Mouse (Mus musculus): ENCODE results near the gene Msrb3. TPM values are rescaled to one million over a fixed set of nuclear protein-coding genes. Genes with fewer than 3 reads are reported as not detected.

Msrb3 gene
- polyA plus RNA-seq, 1 experiment: 3.9 TPM

- H3K4me1 ChIP-seq (ENCODE audit: control insufficient read depth, insufficient read depth, insufficient read length, low read length): no peaks in the 10 kb centered on the region
- H3K27me3 ChIP-seq (ENCODE audit: control insufficient read depth, insufficient read depth, low read length): no peaks in the 10 kb centered on the region
- no peak overlapping the region for H3K4me3 ChIP-seq (ENCODE audit: low read depth, low read length)
- 83% methylated on average over 3 of the region's 3 CpGs for WGBS
- no peaks in the 10 kb centered on the region for H3K36me3 ChIP-seq (ENCODE audit: control insufficient read depth, insufficient read depth, low read length)
- TF ChIP-seq CTCF (IDR thresholded peaks at IDR 0.05; ENCODE audit: extremely low read depth, insufficient read length, insufficient replicate concordance, low read depth, low read length): no peak
- TF ChIP-seq POLR2A (IDR thresholded peaks at IDR 0.05; ENCODE audit: low read depth, low read length): no peak
- no peak overlapping the region for H3K27ac ChIP-seq (ENCODE audit: insufficient read depth, low read depth, low read length)
Measured at GRCm38 (mm10) chr10:120767418-120767817, 131.5 kb downstream of the Msrb3 start.

- TF ChIP-seq CTCF (IDR thresholded peaks at IDR 0.05; ENCODE audit: extremely low read depth, insufficient read length, insufficient replicate concordance, low read depth, low read length) (no peak), POLR2A (IDR thresholded peaks at IDR 0.05; ENCODE audit: low read depth, low read length) (no peak)
- H3K4me3 ChIP-seq (ENCODE audit: low read depth, low read length): no peak overlapping the region
- no peaks in the 10 kb centered on the region for H3K36me3 ChIP-seq (ENCODE audit: control insufficient read depth, insufficient read depth, low read length)
- no peaks in the 10 kb centered on the region for H3K27me3 ChIP-seq (ENCODE audit: control insufficient read depth, insufficient read depth, low read length)
- no peaks in the 10 kb centered on the region for H3K4me1 ChIP-seq (ENCODE audit: control insufficient read depth, insufficient read depth, insufficient read length, low read length)
- no peak overlapping the region for H3K27ac ChIP-seq (ENCODE audit: insufficient read depth, low read depth, low read length)
- 78% methylated on average over 11 of the region's 11 CpGs for WGBS
Measured at GRCm38 (mm10) chr10:120765398-120765797, 133.5 kb downstream of the Msrb3 start.

- 64% methylated on average over 13 of the region's 13 CpGs for WGBS
- no peaks in the 10 kb centered on the region for H3K4me1 ChIP-seq (ENCODE audit: control insufficient read depth, insufficient read depth, insufficient read length, low read length)
- TF ChIP-seq POLR2A (IDR thresholded peaks at IDR 0.05; ENCODE audit: low read depth, low read length): no peak
- no peak for TF ChIP-seq CTCF (IDR thresholded peaks at IDR 0.05; ENCODE audit: extremely low read depth, insufficient read length, insufficient replicate concordance, low read depth, low read length)
- H3K27ac ChIP-seq (ENCODE audit: insufficient read depth, low read depth, low read length): no peak overlapping the region
- H3K27me3 ChIP-seq (ENCODE audit: control insufficient read depth, insufficient read depth, low read length): no peaks in the 10 kb centered on the region
- no peak overlapping the region for H3K4me3 ChIP-seq (ENCODE audit: low read depth, low read length)
- no peaks in the 10 kb centered on the region for H3K36me3 ChIP-seq (ENCODE audit: control insufficient read depth, insufficient read depth, low read length)
Measured at GRCm38 (mm10) chr10:120763656-120764466, 135.0 kb downstream of the Msrb3 start.

GRCm38 (mm10) chr10:120762958-120763357 is 135.9 kb downstream of the Msrb3 start:
- Histone ChIP-seq H3K36me3 (ENCODE audit: control insufficient read depth, insufficient read depth, low read length) (no peaks in the 10 kb centered on the region), H3K4me3 (ENCODE audit: low read depth, low read length) (no peak overlapping the region), H3K4me1 (ENCODE audit: control insufficient read depth, insufficient read depth, insufficient read length, low read length) (no peaks in the 10 kb centered on the region), H3K27ac (ENCODE audit: insufficient read depth, low read depth, low read length) (no peak overlapping the region), H3K27me3 (ENCODE audit: control insufficient read depth, insufficient read depth, low read length) (no peaks in the 10 kb centered on the region)
- WGBS: 94% methylated on average over 12 of the region's 12 CpGs
- TF ChIP-seq POLR2A (IDR thresholded peaks at IDR 0.05; ENCODE audit: low read depth, low read length) (no peak), CTCF (IDR thresholded peaks at IDR 0.05; ENCODE audit: extremely low read depth, insufficient read length, insufficient replicate concordance, low read depth, low read length) (no peak)

GRCm38 (mm10) chr10:120760679-120761078 is 138.2 kb downstream of the Msrb3 start:
- Histone ChIP-seq H3K27me3 (ENCODE audit: control insufficient read depth, insufficient read depth, low read length) (no peaks in the 10 kb centered on the region), H3K27ac (ENCODE audit: insufficient read depth, low read depth, low read length) (no peak overlapping the region), H3K4me3 (ENCODE audit: low read depth, low read length) (no peak overlapping the region), H3K4me1 (ENCODE audit: control insufficient read depth, insufficient read depth, insufficient read length, low read length) (no peaks in the 10 kb centered on the region), H3K36me3 (ENCODE audit: control insufficient read depth, insufficient read depth, low read length) (no peaks in the 10 kb centered on the region)
- no peak for TF ChIP-seq CTCF (IDR thresholded peaks at IDR 0.05; ENCODE audit: extremely low read depth, insufficient read length, insufficient replicate concordance, low read depth, low read length)
- TF ChIP-seq POLR2A (IDR thresholded peaks at IDR 0.05; ENCODE audit: low read depth, low read length): no peak
- 84% methylated on average over 12 of the region's 12 CpGs for WGBS

- Histone ChIP-seq H3K4me3 (ENCODE audit: low read depth, low read length) (no peak overlapping the region), H3K4me1 (ENCODE audit: control insufficient read depth, insufficient read depth, insufficient read length, low read length) (no peaks in the 10 kb centered on the region), H3K27me3 (ENCODE audit: control insufficient read depth, insufficient read depth, low read length) (no peaks in the 10 kb centered on the region), H3K36me3 (ENCODE audit: control insufficient read depth, insufficient read depth, low read length) (no peaks in the 10 kb centered on the region), H3K27ac (ENCODE audit: insufficient read depth, low read depth, low read length) (no peak overlapping the region)
- 90% methylated on average over 6 of the region's 6 CpGs for WGBS
- TF ChIP-seq POLR2A (IDR thresholded peaks at IDR 0.05; ENCODE audit: low read depth, low read length) (no peak), CTCF (IDR thresholded peaks at IDR 0.05; ENCODE audit: extremely low read depth, insufficient read length, insufficient replicate concordance, low read depth, low read length) (no peak)
Measured at GRCm38 (mm10) chr10:120759883-120760282, 139.0 kb downstream of the Msrb3 start.

- H3K36me3 ChIP-seq (ENCODE audit: control insufficient read depth, insufficient read depth, low read length): no peaks in the 10 kb centered on the region
- H3K4me3 ChIP-seq (ENCODE audit: low read depth, low read length): no peak overlapping the region
- 88% methylated on average over 5 of the region's 5 CpGs for WGBS
- no peak overlapping the region for H3K27ac ChIP-seq (ENCODE audit: insufficient read depth, low read depth, low read length)
- H3K4me1 ChIP-seq (ENCODE audit: control insufficient read depth, insufficient read depth, insufficient read length, low read length): no peaks in the 10 kb centered on the region
- TF ChIP-seq CTCF (IDR thresholded peaks at IDR 0.05; ENCODE audit: extremely low read depth, insufficient read length, insufficient replicate concordance, low read depth, low read length): no peak
- no peak for TF ChIP-seq POLR2A (IDR thresholded peaks at IDR 0.05; ENCODE audit: low read depth, low read length)
- 0 out of 2 replicates have a peak, but pooled peaks cover 2% of the 10 kb centered on the region for H3K27me3 ChIP-seq (ENCODE audit: control insufficient read depth, insufficient read depth, low read length)
Measured at GRCm38 (mm10) chr10:120752454-120752853, 146.4 kb downstream of the Msrb3 start.
